Mouse (Mus musculus): ENCODE data around the gene Sost. TPM values are rescaled to one million over a fixed set of nuclear protein-coding genes. Genes with fewer than 3 reads are reported as not detected.

The Sost gene
- polyA plus RNA-seq, 1 experiment from 2014 or later: 0.63 TPM

DNA sequence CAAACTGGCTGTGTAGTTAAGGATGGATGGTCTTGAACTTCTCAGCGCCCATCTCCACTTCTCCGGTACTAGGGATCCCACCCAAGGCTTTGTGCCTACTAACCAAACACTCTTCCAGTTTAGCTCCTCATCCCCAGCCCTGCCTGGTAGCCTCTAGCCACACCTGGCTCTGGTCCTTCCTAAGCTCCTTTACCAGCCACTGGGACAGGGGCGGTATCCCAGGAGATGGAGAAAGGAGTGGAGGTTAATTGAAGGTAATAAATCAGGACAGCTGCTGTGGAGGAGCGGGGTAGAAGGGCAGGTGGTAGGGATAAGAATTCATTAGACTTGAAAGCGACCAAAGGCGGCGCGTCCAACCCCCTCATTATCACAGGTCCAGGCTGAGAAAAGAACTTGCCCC, 2.2 kb downstream of the Sost start:
- WGBS: 9% methylated on average over 8 of the region's 8 CpGs
- Histone ChIP-seq H3K27ac (ENCODE audit: low read length) (no peak overlapping the region), H3K36me3 (ENCODE audit: control insufficient read depth, insufficient read depth, low read length) (no peaks in the 10 kb centered on the region), H3K27me3 (ENCODE audit: control insufficient read depth, insufficient read depth, low read depth, low read length) (peaks cover 57% of the 10 kb centered on the region), H3K4me2 (ENCODE audit: low read depth, low read length) (no peak overlapping the region), H3K4me1 (replicated peaks; ENCODE audit: control insufficient read depth, insufficient read depth, low read length) (peaks cover 13% of the 10 kb centered on the region), H3K4me3 (ENCODE audit: low read length) (no peak overlapping the region), H3K9ac (ENCODE audit: low read length) (no peak overlapping the region), H3K9me3 (ENCODE audit: control insufficient read depth, low read length) (no peaks in the 10 kb centered on the region)
- no peak for ATAC-seq (ENCODE audit: low read depth)

DNA sequence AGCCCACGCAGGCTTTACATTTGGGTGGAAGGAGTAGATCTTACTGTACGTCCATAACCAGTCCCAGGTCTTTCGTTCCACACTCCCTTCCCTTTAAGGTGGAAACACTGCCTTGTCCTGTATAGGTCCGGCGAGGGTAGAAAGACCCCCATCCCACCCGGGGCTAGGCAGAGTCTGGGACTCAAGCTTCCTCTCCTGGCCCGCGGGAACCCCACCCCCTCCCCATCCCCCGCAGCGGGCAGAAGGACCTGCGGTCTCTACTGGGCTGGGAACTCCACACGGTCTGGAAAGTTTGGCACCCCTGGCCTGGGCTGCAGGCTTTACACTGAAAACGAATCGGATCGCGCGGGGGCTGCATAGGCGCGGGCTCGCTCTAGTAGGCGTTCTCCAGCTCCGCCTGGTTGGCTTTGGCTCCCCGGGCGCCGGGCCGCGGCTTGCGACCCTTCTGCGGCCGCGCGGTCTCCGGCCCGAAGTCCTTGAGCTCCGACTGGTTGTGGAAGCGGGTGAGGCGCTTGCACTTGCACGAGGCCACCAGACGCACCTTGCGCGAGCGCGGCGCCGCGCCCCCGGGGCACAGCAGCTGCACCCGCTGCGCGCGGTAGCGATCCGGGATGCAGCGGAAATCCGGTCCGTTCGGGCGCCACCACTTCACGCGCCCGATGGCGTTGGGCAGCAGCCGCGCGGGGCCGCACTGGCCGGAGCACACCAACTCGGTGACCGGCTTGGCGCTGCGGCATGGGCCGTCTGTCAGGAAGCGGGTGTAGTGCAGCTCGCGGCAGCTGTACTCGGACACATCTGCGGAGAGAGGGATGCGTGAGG, 3.1 kb downstream of the Sost start:
- peak overlapping the region; percentile 84 for H3K4me2 ChIP-seq (ENCODE audit: low read depth, low read length)
- no peaks in the 10 kb centered on the region for H3K36me3 ChIP-seq (ENCODE audit: control insufficient read depth, insufficient read depth, low read length)
- H3K27ac ChIP-seq (ENCODE audit: low read length): no peak overlapping the region
- no peaks in the 10 kb centered on the region for H3K9me3 ChIP-seq (ENCODE audit: control insufficient read depth, low read length)
- WGBS: under 1% methylated on average over 78 of the region's 78 CpGs
- H3K4me1 ChIP-seq (replicated peaks; ENCODE audit: control insufficient read depth, insufficient read depth, low read length): peaks cover 12% of the 10 kb centered on the region
- ATAC-seq (ENCODE audit: low read depth): peak; percentile 29; the same call in 1 of the 2 replicates
- peak overlapping the region; percentile 61 for H3K9ac ChIP-seq (ENCODE audit: low read length)
- H3K4me3 ChIP-seq (ENCODE audit: low read length): peak overlapping the region; percentile 56
- H3K27me3 ChIP-seq (ENCODE audit: control insufficient read depth, insufficient read depth, low read depth, low read length): peaks cover 57% of the 10 kb centered on the region

- Histone ChIP-seq H3K4me1 (replicated peaks; ENCODE audit: control insufficient read depth, insufficient read depth, low read length) (peaks cover 8% of the 10 kb centered on the region), H3K9me3 (ENCODE audit: control insufficient read depth, low read length) (no peaks in the 10 kb centered on the region), H3K4me2 (ENCODE audit: low read depth, low read length) (peak overlapping the region; percentile 84), H3K36me3 (ENCODE audit: control insufficient read depth, insufficient read depth, low read length) (no peaks in the 10 kb centered on the region), H3K4me3 (ENCODE audit: low read length) (no peak overlapping the region; the same call in 1 of the 2 replicates), H3K27ac (ENCODE audit: low read length) (no peak overlapping the region), H3K9ac (ENCODE audit: low read length) (no peak overlapping the region), H3K27me3 (ENCODE audit: control insufficient read depth, insufficient read depth, low read depth, low read length) (peaks cover 57% of the 10 kb centered on the region)
- ATAC-seq (ENCODE audit: low read depth): no peak
- 2% methylated on average over 11 of the region's 11 CpGs for WGBS
Measured at GRCm38 (mm10) chr11:101963043-101963442, 3.8 kb downstream of the Sost start.

- no peak overlapping the region for H3K27ac ChIP-seq (ENCODE audit: low read length)
- peaks cover 12% of the 10 kb centered on the region for H3K4me1 ChIP-seq (replicated peaks; ENCODE audit: control insufficient read depth, insufficient read depth, low read length)
- H3K9ac ChIP-seq (ENCODE audit: low read length): no peak overlapping the region
- H3K4me2 ChIP-seq (ENCODE audit: low read depth, low read length): no peak overlapping the region
- WGBS: 46% methylated on average over 5 of the region's 5 CpGs
- H3K4me3 ChIP-seq (ENCODE audit: low read length): no peak overlapping the region
- no peak for ATAC-seq (ENCODE audit: low read depth)
- no peaks in the 10 kb centered on the region for H3K36me3 ChIP-seq (ENCODE audit: control insufficient read depth, insufficient read depth, low read length)
- H3K27me3 ChIP-seq (ENCODE audit: control insufficient read depth, insufficient read depth, low read depth, low read length): peaks cover 18% of the 10 kb centered on the region
- no peaks in the 10 kb centered on the region for H3K9me3 ChIP-seq (ENCODE audit: control insufficient read depth, low read length)
Measured at GRCm38 (mm10) chr11:101957476-101957875, 9.3 kb downstream of the Sost start.

GRCm38 (mm10) chr11:101953441-101953840, 13.4 kb downstream of the Sost start:
- H3K9ac ChIP-seq (ENCODE audit: low read length): 0 out of 2 replicates have a peak overlapping the region, but pooled peaks have one; percentile 9
- H3K9me3 ChIP-seq (ENCODE audit: control insufficient read depth, low read length): no peaks in the 10 kb centered on the region
- WGBS: 35% methylated on average over 4 of the region's 4 CpGs
- H3K36me3 ChIP-seq (ENCODE audit: control insufficient read depth, insufficient read depth, low read length): no peaks in the 10 kb centered on the region
- H3K27me3 ChIP-seq (ENCODE audit: control insufficient read depth, insufficient read depth, low read depth, low read length): no peaks in the 10 kb centered on the region
- peak overlapping the region; percentile 67 for H3K27ac ChIP-seq (ENCODE audit: low read length)
- H3K4me1 ChIP-seq (replicated peaks; ENCODE audit: control insufficient read depth, insufficient read depth, low read length): peaks cover 17% of the 10 kb centered on the region
- peak overlapping the region; percentile 39 for H3K4me2 ChIP-seq (ENCODE audit: low read depth, low read length)
- no peak for ATAC-seq (ENCODE audit: low read depth)
- H3K4me3 ChIP-seq (ENCODE audit: low read length): no peak overlapping the region

GRCm38 (mm10) chr11:101952541-101953341, 14.1 kb downstream of the Sost start:
- H3K27me3 ChIP-seq (ENCODE audit: control insufficient read depth, insufficient read depth, low read depth, low read length): no peaks in the 10 kb centered on the region
- peak overlapping the region; percentile 67 for H3K27ac ChIP-seq (ENCODE audit: low read length)
- peak overlapping the region; percentile 44; the same call in 1 of the 2 replicates for H3K9ac ChIP-seq (ENCODE audit: low read length)
- peaks cover 17% of the 10 kb centered on the region for H3K4me1 ChIP-seq (replicated peaks; ENCODE audit: control insufficient read depth, insufficient read depth, low read length)
- peak overlapping the region; percentile 8; the same call in 1 of the 2 replicates for H3K4me3 ChIP-seq (ENCODE audit: low read length)
- 16% methylated on average over 24 of the region's 24 CpGs for WGBS
- H3K36me3 ChIP-seq (ENCODE audit: control insufficient read depth, insufficient read depth, low read length): no peaks in the 10 kb centered on the region
- ATAC-seq (ENCODE audit: low read depth): peak; percentile 89
- peak overlapping the region; percentile 39 for H3K4me2 ChIP-seq (ENCODE audit: low read depth, low read length)
- no peaks in the 10 kb centered on the region for H3K9me3 ChIP-seq (ENCODE audit: control insufficient read depth, low read length)

DNA sequence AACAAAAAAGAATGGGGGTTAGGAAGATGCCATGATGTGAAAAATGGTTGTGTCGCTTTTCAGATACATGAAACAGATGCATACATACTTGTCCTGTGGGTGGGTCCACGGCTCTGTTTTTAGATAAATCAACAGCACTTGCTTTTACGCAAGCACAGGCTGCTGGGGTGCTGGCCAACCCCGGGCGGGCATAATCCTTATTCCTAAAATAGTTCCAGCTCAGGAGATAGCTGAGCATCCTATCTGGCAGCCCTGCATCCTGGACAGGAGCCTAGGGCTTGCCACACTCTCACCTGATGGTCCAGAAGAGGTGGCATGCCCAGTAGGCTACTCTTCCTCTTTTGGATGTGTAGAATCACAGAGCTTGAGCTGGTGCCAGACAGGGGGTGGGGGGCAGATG, 16.8 kb downstream of the Sost start:
- Histone ChIP-seq H3K27ac (ENCODE audit: low read length) (no peak overlapping the region), H3K9ac (ENCODE audit: low read length) (no peak overlapping the region), H3K27me3 (ENCODE audit: control insufficient read depth, insufficient read depth, low read depth, low read length) (no peaks in the 10 kb centered on the region), H3K36me3 (ENCODE audit: control insufficient read depth, insufficient read depth, low read length) (no peaks in the 10 kb centered on the region), H3K4me2 (ENCODE audit: low read depth, low read length) (no peak overlapping the region), H3K9me3 (ENCODE audit: control insufficient read depth, low read length) (no peaks in the 10 kb centered on the region), H3K4me3 (ENCODE audit: low read length) (no peak overlapping the region), H3K4me1 (replicated peaks; ENCODE audit: control insufficient read depth, insufficient read depth, low read length) (peaks cover 20% of the 10 kb centered on the region)
- ATAC-seq (ENCODE audit: low read depth): no peak
- WGBS: 81% methylated on average over 5 of the region's 5 CpGs

- ATAC-seq (ENCODE audit: low read depth): no peak
- Histone ChIP-seq H3K4me1 (replicated peaks; ENCODE audit: control insufficient read depth, insufficient read depth, low read length) (0 out of 2 replicates have a peak, but pooled peaks cover 3% of the 10 kb centered on the region), H3K27ac (ENCODE audit: low read length) (no peak overlapping the region), H3K9ac (ENCODE audit: low read length) (no peak overlapping the region), H3K4me3 (ENCODE audit: low read length) (no peak overlapping the region), H3K27me3 (ENCODE audit: control insufficient read depth, insufficient read depth, low read depth, low read length) (no peaks in the 10 kb centered on the region), H3K36me3 (ENCODE audit: control insufficient read depth, insufficient read depth, low read length) (no peaks in the 10 kb centered on the region), H3K4me2 (ENCODE audit: low read depth, low read length) (no peak overlapping the region), H3K9me3 (ENCODE audit: control insufficient read depth, low read length) (no peaks in the 10 kb centered on the region)
- 31% methylated on average over 5 of the region's 5 CpGs for WGBS
Measured at GRCm38 (mm10) chr11:101946525-101946924, 20.3 kb downstream of the Sost start.

- 20% methylated on average over 3 of the region's 3 CpGs for WGBS
- ATAC-seq (ENCODE audit: low read depth): no peak
- no peak overlapping the region for H3K4me3 ChIP-seq (ENCODE audit: low read length)
Measured at GRCm38 (mm10) chr11:101943055-101943454, 23.8 kb downstream of the Sost start.

More at GRCm38 (mm10) chr11:101943055-101943454, 23.8 kb downstream of the Sost start:
- Histone ChIP-seq H3K27me3 (ENCODE audit: control insufficient read depth, insufficient read depth, low read depth, low read length) (peaks cover 5% of the 10 kb centered on the region; the same call in 1 of the 2 replicates), H3K9me3 (ENCODE audit: control insufficient read depth, low read length) (no peaks in the 10 kb centered on the region), H3K4me1 (replicated peaks; ENCODE audit: control insufficient read depth, insufficient read depth, low read length) (0 out of 2 replicates have a peak, but pooled peaks cover 3% of the 10 kb centered on the region), H3K27ac (ENCODE audit: low read length) (no peak overlapping the region), H3K36me3 (ENCODE audit: control insufficient read depth, insufficient read depth, low read length) (no peaks in the 10 kb centered on the region), H3K4me2 (ENCODE audit: low read depth, low read length) (no peak overlapping the region), H3K9ac (ENCODE audit: low read length) (no peak overlapping the region)
